Mouse (Mus musculus) embryonic facial prominence, embryonic 10.5 days (tissue): ENCODE results near the gene Pgm1. TPM values are rescaled to one million over a fixed set of nuclear protein-coding genes. Genes with fewer than 3 reads are reported as not detected.

ENCODE experiments used
- DNase-seq: peaks from one replicate; pipeline ENCODE4 v3.0.0-alpha.2; 2017; ENCODE audit warnings: low spot score
- H3K27ac ChIP-seq: fragments of 300-500 bp; sonication (generic); replicated peaks from 2 replicates; pipeline ENCODE4 v1.5.1; 2016; ENCODE audit warnings: mild to moderate bottlenecking
- H3K27me3 ChIP-seq: fragments of 300-500 bp; sonication (generic); replicated peaks from 2 replicates; pipeline ENCODE4 v1.6.1; 2016; ENCODE audit warnings: low read depth, mild to moderate bottlenecking; ENCODE audit not compliant: poor library complexity, severe bottlenecking
- H3K36me3 ChIP-seq: fragments of 300-500 bp; sonication (generic); replicated peaks from 2 replicates; pipeline ENCODE4 v1.6.1; 2016; ENCODE audit warnings: mild to moderate bottlenecking, moderate library complexity
- H3K4me1 ChIP-seq: fragments of 300-500 bp; sonication (generic); 2 replicates; pipeline ENCODE4 v1.6.1; 2016
- H3K4me3 ChIP-seq: fragments of 300-500 bp; sonication (generic); 2 replicates; pipeline ENCODE4 v1.5.1; 2016; ENCODE audit warnings: mild to moderate bottlenecking, moderate library complexity
- H3K9me3 ChIP-seq: fragments of 300-500 bp; sonication (generic); 2 replicates; pipeline ENCODE4 v1.6.1; 2016; ENCODE audit warnings: mild to moderate bottlenecking
- WGBS: fragments of 180-500 bp; shearing (Covaris S2); methylation state at CpG from one replicate; pipeline ENCODE4 v1.1.7; 2016; 5-methylcytosine and 5-hydroxymethylcytosine counted together
- polyA plus RNA-seq: library from polyadenylated mRNA; unstranded; fragments of >200 nt; fragmentation: Nextera tagmentation; extraction: Ambion mirVana; gene quantifications from 2 replicates; pipeline ENCODE4 v1.2.1, GENCODE M21; 2016

Pgm1 gene
- polyA plus RNA-seq, 1 experiment from 2014 or later = 62.9 TPM

DNA sequence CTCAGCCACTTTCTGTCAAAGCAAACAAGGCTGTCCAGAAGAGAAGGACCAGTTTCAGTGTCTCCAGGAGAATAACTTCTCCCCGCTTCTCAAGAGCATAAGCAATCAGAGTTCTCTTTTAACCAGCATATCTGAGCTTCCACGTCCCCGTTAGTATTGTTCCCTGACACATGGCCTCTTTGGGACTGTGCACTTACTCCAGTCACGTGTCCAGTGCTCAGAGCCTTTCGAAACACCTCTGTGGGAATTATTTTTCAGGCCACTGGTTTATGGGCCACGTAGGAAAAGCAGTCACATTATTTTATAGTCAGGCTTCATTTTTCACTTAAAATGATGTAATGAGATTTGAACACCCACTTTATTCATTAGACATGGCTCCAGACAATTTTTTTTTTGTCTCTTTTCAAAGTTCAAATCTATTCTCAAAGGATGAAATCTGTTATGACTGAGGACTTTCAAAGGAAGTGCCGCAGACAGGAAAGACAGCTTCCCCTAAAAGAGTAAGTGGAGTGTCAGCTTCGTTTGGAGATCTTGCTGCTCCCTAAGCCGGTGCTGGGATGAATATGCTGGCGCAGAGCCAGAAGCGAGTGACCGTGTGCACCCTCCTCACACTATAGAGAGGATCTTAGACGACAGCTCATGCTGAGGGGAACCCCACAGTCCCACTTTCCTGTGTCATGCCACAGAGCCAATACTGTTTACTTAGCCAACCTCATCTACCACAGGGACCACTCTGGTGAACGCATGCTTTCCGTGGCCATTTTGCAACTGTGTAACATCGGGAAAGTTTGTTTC is 10.7 kb downstream of the Pgm1 start:
- no peaks in the 10 kb centered on the region for H3K27me3 ChIP-seq
- 0 out of 2 replicates have a peak, but pooled peaks cover 4% of the 10 kb centered on the region for H3K36me3 ChIP-seq
- no peak for DNase-seq
- H3K9me3 ChIP-seq = no peaks in the 10 kb centered on the region
- H3K4me1 ChIP-seq = 0 out of 2 replicates have a peak, but pooled peaks cover 6% of the 10 kb centered on the region
- no peak overlapping the region for H3K27ac ChIP-seq
- 81% methylated on average over 16 of the region's 16 CpGs for WGBS
- H3K4me3 ChIP-seq = no peak overlapping the region

DNA sequence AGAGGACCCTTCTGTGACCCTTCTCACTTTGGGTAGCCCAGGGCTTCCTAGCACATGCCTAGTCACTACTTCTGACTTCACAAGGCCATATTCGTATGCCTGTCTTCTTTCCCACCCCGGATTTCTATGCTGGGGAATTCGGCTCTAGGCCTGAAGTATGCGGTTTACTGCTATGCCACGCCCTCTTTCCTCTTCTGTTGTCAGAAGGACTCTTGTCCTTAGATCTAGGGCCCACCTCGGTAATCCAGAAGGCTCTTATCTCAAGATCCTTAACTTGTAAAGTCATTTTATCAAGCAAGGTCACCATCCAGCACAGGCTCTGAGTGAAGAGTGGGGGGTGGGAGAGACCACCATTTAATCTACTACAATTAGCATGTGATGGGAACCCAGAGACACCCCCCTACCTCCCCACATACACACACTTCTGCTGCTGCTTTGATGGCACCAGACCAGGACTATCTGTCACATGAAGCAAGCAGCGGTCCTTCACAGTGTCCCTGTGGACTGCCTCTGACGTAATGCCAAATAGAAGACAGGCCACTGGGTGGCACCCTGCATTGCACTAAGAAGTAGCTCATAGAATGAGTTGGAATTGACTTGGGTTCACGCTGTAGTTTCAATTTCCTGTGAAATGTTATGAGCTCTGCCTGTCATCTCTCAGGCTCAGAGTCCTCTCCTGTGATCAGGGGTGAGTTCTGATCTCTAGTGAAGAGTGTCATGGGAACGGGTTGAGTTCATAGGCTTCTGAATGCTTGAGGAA is 12.6 kb downstream of the Pgm1 start:
- Histone ChIP-seq H3K27ac (no peak overlapping the region), H3K27me3 (no peaks in the 10 kb centered on the region), H3K9me3 (no peaks in the 10 kb centered on the region), H3K36me3 (no peaks in the 10 kb centered on the region), H3K4me1 (0 out of 2 replicates have a peak, but pooled peaks cover 6% of the 10 kb centered on the region), H3K4me3 (no peak overlapping the region)
- DNase-seq = no peak
- 86% methylated on average over 10 of the region's 10 CpGs for WGBS

DNA sequence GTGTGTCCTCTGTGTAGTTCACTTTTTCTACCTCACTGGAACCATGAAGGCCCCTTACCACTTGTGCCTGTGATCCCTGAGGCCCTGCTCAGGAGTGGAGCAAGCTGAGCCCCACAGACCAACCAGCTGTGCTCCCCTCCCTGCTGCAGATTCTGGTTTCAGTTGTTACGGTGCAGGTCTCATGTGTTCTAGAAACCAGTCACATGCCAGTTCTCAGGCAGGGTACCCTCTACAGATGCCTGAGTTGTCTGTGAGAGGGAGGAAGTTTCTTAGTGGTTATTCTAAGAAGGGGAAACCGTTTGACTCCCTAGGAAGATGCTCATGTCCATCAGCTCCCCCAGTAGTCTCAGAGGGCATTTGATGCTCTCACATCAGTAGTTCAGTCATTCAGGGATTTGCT is 15.4 kb downstream of the Pgm1 start:
- no peak overlapping the region for H3K4me3 ChIP-seq
- H3K9me3 ChIP-seq = no peaks in the 10 kb centered on the region
- no peaks in the 10 kb centered on the region for H3K36me3 ChIP-seq
- no peak for DNase-seq
- peaks cover 1% of the 10 kb centered on the region; the same call in 1 of the 2 replicates for H3K4me1 ChIP-seq
- no peak overlapping the region for H3K27ac ChIP-seq
- 80% methylated on average over 2 of the region's 2 CpGs for WGBS
- H3K27me3 ChIP-seq = no peaks in the 10 kb centered on the region

DNA sequence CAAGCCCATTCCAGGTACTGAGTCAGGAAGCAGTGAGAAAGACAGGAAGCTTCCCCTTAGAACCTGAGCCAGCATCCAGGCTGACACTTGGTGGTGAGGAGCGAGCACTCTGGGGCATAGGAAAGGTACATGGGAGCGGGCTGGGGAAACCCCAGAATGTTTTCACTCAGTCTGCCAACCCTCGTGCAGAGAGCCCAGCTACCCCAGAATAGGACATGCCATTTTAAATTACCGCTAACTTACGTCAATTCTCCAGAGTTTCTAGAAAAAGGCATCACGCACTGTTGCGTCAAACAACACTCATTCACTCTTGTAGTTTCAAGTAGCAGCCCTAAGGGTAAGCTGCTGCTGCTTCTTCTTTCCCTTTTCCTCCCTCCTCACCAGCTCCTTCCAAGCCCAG is 15.8 kb downstream of the Pgm1 start:
- Histone ChIP-seq H3K27me3 (no peaks in the 10 kb centered on the region), H3K36me3 (no peaks in the 10 kb centered on the region), H3K27ac (no peak overlapping the region), H3K9me3 (no peaks in the 10 kb centered on the region), H3K4me1 (no peaks in the 10 kb centered on the region; the same call in 1 of the 2 replicates), H3K4me3 (no peak overlapping the region)
- WGBS = 94% methylated on average over 7 of the region's 7 CpGs
- no peak for DNase-seq

DNA sequence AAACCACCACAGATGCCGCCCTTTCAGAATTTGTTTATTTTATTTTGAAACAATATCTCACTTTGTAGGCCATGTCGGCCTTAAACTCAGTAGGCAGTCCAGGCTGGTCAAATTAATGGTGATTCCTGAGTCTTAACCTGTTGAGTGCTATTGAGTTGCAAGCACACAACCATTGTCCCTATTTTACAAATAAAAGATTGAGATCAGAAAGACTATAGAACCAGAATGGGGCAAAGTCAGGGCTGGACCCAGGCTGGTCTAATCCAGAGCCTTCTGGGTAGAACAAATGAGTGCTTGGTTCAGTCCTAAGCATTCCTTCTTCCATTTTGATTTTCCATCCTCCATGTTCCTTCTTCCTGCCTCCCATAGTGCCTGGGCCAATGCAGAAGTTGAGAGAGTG is 17.3 kb downstream of the Pgm1 start:
- no peak overlapping the region for H3K27ac ChIP-seq

DNA sequence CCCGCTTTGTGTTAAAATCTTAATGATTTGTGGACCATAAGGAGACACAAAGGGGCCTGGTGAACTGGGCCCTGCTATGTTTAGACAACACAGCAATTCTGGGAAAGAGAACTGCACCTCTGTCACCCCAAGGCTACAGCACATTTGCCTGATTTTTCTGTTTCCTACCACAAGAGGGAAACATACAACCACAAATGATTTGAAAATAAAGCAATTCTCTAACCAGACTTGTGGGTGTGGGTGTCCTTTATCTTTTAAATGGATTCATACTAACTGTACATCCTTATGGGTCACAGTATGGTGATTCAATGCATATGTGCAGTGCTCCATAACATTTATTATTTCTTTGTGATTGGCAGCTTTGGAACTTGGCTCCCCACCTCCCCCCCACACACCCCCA is 18.0 kb downstream of the Pgm1 start:
- no peak for DNase-seq
- no peak overlapping the region for H3K27ac ChIP-seq
- H3K4me3 ChIP-seq = no peak overlapping the region
- H3K27me3 ChIP-seq = no peaks in the 10 kb centered on the region
- H3K36me3 ChIP-seq = no peaks in the 10 kb centered on the region
- H3K9me3 ChIP-seq = no peaks in the 10 kb centered on the region
- WGBS = 85% methylated on average over 1 of the region's 1 CpGs
- no peaks in the 10 kb centered on the region; the same call in 1 of the 2 replicates for H3K4me1 ChIP-seq

More for the DNA sequence above, 17.3 kb downstream of the Pgm1 start:
- Histone ChIP-seq H3K27me3 (no peaks in the 10 kb centered on the region), H3K4me1 (no peaks in the 10 kb centered on the region; the same call in 1 of the 2 replicates), H3K36me3 (no peaks in the 10 kb centered on the region), H3K9me3 (no peaks in the 10 kb centered on the region), H3K4me3 (no peak overlapping the region)
- 80% methylated on average over 2 of the region's 2 CpGs for WGBS
- no peak for DNase-seq

DNA sequence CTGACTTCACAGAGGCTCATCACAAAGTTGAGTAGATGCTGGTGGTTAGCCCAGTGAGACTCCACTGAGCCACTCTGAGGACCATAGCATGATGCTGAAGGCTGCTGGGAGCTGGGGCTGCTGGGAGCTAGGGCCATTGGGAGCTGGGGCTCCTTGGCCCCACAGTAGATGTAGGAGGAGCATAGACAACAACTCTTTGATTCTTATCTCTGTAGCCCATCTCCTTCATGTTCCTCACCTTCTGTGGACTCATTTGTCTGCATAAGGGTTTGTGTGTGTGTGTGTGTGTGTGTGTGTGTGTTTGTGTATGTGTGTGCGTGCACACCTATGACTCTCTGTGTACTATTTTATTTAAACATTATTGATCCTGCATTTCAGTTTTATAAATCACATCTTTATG is 18.7 kb downstream of the Pgm1 start:
- no peaks in the 10 kb centered on the region for H3K27me3 ChIP-seq

DNA sequence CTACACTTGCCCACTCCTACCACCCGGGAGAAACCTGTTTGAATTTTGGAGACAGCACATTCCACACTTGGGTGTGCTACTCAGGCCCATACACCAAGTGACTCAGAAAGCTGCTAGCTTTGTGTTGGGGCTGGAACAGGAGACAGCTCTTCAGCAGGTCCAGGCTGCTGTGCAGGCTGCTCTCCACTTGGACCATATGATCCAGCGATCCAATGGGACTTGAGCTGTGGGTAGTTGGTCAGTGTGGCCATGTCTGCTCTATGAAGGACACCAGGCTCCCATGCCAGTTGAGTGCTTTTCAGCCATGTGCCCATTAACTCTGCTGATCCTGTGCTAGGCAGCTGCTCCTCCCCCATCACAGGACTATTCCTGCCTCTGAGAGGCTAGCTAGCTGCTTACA is 24.7 kb downstream of the Pgm1 start:
- Histone ChIP-seq H3K4me1 (peaks cover 9% of the 10 kb centered on the region), H3K36me3 (no peaks in the 10 kb centered on the region), H3K27me3 (no peaks in the 10 kb centered on the region), H3K27ac (no peak overlapping the region), H3K4me3 (no peak overlapping the region), H3K9me3 (no peaks in the 10 kb centered on the region)
- 91% methylated on average over 2 of the region's 2 CpGs for WGBS
- no peak for DNase-seq

More for the DNA sequence above, 18.7 kb downstream of the Pgm1 start:
- no peak for DNase-seq
- Histone ChIP-seq H3K27ac (no peak overlapping the region), H3K36me3 (no peaks in the 10 kb centered on the region), H3K4me1 (no peaks in the 10 kb centered on the region; the same call in 1 of the 2 replicates), H3K4me3 (no peak overlapping the region), H3K9me3 (no peaks in the 10 kb centered on the region)
- WGBS = 89% methylated on average over 1 of the region's 1 CpGs

DNA sequence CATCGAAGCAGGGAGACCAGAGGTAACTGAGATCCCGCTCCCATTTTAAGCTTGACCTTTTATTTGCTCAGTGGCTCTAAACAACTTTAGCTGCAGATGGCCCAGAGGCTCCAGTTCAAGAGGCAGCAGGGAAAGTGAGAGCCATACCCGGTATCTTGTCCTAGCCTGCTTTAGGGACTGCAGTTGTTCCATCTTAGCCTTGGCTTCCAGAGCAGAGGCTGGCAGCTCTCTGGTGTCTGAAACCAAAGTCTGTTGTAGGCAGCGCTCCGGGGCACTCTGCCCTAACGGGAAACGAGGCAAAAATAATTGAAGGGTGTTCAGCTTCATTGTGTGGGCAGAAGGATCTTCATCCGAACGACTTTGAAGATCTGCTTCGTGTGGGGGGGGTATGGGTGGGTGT is 26.2 kb downstream of the Pgm1 start:
- no peak for DNase-seq
- WGBS = 81% methylated on average over 10 of the region's 10 CpGs
- no peaks in the 10 kb centered on the region for H3K36me3 ChIP-seq

DNA sequence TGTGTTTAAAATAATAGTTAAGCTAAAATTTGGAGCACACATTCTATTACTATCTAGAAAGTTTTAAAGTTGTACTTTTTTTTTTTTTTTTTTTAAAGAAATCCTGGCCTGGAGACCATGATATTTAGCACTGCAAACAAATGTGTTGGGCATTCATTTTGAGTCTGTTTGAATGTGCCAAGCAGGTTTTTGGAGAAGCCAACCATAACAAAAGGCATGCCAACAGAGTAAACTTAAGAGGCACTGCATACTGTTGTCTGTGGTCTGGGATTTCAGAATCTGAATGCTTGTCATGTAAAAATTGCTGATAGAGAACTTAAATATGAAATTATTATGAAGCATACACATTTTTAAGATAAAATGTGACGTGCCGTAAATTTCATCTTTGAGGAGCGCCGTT is 28.0 kb downstream of the Pgm1 start:
- Histone ChIP-seq H3K4me1 (peaks cover 13% of the 10 kb centered on the region), H3K27me3 (no peaks in the 10 kb centered on the region), H3K9me3 (no peaks in the 10 kb centered on the region), H3K36me3 (no peaks in the 10 kb centered on the region), H3K27ac (no peak overlapping the region), H3K4me3 (no peak overlapping the region)
- no peak for DNase-seq
- WGBS = 95% methylated on average over 4 of the region's 4 CpGs

More for the DNA sequence above, 26.2 kb downstream of the Pgm1 start:
- Histone ChIP-seq H3K27me3 (no peaks in the 10 kb centered on the region), H3K4me1 (peaks cover 13% of the 10 kb centered on the region), H3K4me3 (no peak overlapping the region), H3K9me3 (no peaks in the 10 kb centered on the region), H3K27ac (no peak overlapping the region)

DNA sequence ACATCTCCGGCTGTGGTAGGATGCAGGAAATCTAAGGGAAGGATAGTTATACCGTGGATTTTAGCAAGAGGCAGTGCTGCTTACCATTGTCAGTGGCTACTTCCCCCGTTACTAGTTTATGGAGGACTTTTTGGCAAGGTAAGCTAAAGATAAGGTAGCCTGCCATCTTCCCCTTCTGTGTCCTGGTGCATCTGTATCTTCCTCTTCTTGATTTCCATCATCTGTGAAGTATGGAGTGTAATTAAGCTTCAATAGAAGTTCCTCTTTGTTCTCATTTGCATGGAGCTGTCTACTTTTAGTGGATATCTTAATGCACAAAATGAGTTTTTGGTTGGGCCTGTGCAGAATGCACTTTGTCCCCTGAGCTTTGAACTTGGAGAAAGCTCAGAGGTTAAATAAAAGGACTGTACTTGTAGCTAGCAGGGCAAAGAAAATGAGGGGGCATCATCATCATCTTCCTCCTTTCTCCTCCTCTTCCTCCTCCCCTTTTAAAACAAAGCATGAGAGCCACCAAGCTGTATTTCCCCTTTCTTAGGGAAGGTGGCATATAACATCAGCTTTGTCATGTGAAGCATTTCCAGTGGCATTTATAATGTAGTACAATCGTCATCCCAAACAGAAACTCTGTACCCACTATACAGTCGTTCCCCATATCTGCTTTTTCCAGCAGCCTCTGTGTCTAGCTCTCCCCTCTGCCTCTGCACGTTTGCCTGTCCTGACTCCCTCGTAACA is 29.0 kb downstream of the Pgm1 start:
- Histone ChIP-seq H3K27me3 (no peaks in the 10 kb centered on the region), H3K27ac (no peak overlapping the region), H3K9me3 (no peaks in the 10 kb centered on the region), H3K4me3 (no peak overlapping the region), H3K4me1 (peaks cover 13% of the 10 kb centered on the region), H3K36me3 (no peaks in the 10 kb centered on the region)
- no peak for DNase-seq
- WGBS = 86% methylated on average over 7 of the region's 7 CpGs

DNA sequence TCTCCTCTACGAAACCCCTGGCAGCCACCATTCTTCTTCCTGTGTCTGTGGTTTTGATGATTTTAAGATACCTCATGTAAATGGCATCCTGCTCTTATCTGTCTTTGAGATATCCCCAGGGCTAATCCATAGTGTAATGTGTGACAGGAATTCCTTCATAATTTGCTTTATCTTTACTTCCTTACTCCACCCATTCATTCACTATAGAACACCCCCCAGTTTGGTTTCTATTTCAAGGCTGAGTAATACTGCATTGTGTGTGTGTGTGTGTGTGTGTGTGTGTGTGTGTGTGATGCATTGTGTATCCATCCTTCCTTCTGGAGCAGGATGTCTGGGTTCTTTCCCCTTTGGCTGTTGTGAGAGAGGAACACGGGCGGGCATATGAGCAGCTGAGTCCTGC is 30.1 kb downstream of the Pgm1 start:
- 86% methylated on average over 3 of the region's 3 CpGs for WGBS
- Histone ChIP-seq H3K36me3 (peaks cover 10% of the 10 kb centered on the region), H3K4me1 (peaks cover 20% of the 10 kb centered on the region), H3K27ac (no peak overlapping the region), H3K9me3 (no peaks in the 10 kb centered on the region), H3K27me3 (no peaks in the 10 kb centered on the region), H3K4me3 (no peak overlapping the region)
- DNase-seq = no peak
